ENCODE assay signal across 19 mouse cellular contexts in genomic region chr4:117330132-117330531, GRCm38 (mm10).
DNase-seq lines count a peak whose midpoint lies in the region; ATAC-seq and TF ChIP-seq lines count a peak whose summit lies in the region.
"Had no signal": no experiment of that assay in that cellular context is flagged by ENCODE, and none has a peak within 500 bp of the region (broad histone marks: within the 10 kb centered on the region; RNA-seq: fewer than 3 reads in every experiment).

No protein-coding gene starts in this region.

- H3K4me2 ChIP-seq in kidney, embryonic 14.5 days (replicated peaks; ENCODE audit: low read depth, low read length) = no peak overlapping the region
- no peak overlapping the region for H3K4me2 ChIP-seq in intestine, embryonic 14.5 days (ENCODE audit: low read length)
- H3K4me2 ChIP-seq in midbrain, embryonic 13.5 days (replicated peaks) = no peak overlapping the region
- H3K4me2 ChIP-seq in heart, embryonic 11.5 days = no peak overlapping the region
- H3K4me2 ChIP-seq: forebrain, embryonic 13.5 days; liver, embryonic 11.5 days; lung, embryonic 14.5 days had no signal

- H3K9ac ChIP-seq in kidney, embryonic 14.5 days (ENCODE audit: low read depth, low read length) = no peak overlapping the region
- H3K9ac ChIP-seq in intestine, embryonic 14.5 days (ENCODE audit: low read length) = no peak overlapping the region
- H3K9ac ChIP-seq in midbrain, embryonic 13.5 days (replicated peaks) = no peak overlapping the region
- no peak overlapping the region for H3K9ac ChIP-seq in heart, embryonic 11.5 days (ENCODE audit: low read depth, low read length)
- H3K9ac ChIP-seq: forebrain, embryonic 13.5 days; lung, embryonic 14.5 days had no signal

- no peak for TF ChIP-seq POLR2A in kidney, adult 2 months (IDR thresholded peaks at IDR 0.05; ENCODE audit: low read depth, low read length)

- H3K27me3 ChIP-seq in kidney, embryonic 14.5 days (ENCODE audit: control insufficient read depth, insufficient read depth, low read length) = peaks cover 70% of the 10 kb centered on the region
- peaks cover 18% of the 10 kb centered on the region for H3K27me3 ChIP-seq in E14TG2a.4 (ENCODE audit: insufficient read depth, low read length)
- H3K27me3 ChIP-seq in intestine, embryonic 14.5 days (replicated peaks; ENCODE audit: control insufficient read depth, insufficient read depth, low read length) = peaks cover 14% of the 10 kb centered on the region; the same call in 1 of the 2 replicates
- peaks cover 70% of the 10 kb centered on the region for H3K27me3 ChIP-seq in midbrain, embryonic 13.5 days
- peaks cover 5% of the 10 kb centered on the region for H3K27me3 ChIP-seq in heart, embryonic 11.5 days (ENCODE audit: control insufficient read depth, insufficient read depth, low read length)
- H3K27me3 ChIP-seq in kidney, adult 2 months (replicated peaks; ENCODE audit: control insufficient read depth, insufficient read depth, low read length) = no peaks in the 10 kb centered on the region
- H3K27me3 ChIP-seq: forebrain, embryonic 13.5 days had no signal

- H3K4me1 ChIP-seq in kidney, embryonic 14.5 days (ENCODE audit: control insufficient read depth, insufficient read depth, low read length) = 0 out of 2 replicates have a peak, but pooled peaks cover 10% of the 10 kb centered on the region
- peaks cover 80% of the 10 kb centered on the region for H3K4me1 ChIP-seq in E14TG2a.4 (replicated peaks; ENCODE audit: low read depth, low read length)
- H3K4me1 ChIP-seq in intestine, embryonic 14.5 days (replicated peaks; ENCODE audit: control insufficient read depth, insufficient read depth, low read length) = 0 out of 2 replicates have a peak, but pooled peaks cover 7% of the 10 kb centered on the region
- H3K4me1 ChIP-seq in midbrain, embryonic 13.5 days (replicated peaks) = peaks cover 16% of the 10 kb centered on the region
- no peaks in the 10 kb centered on the region for H3K4me1 ChIP-seq in heart, embryonic 11.5 days (ENCODE audit: control insufficient read depth, insufficient read depth, low read length)
- H3K4me1 ChIP-seq in kidney, adult 2 months (ENCODE audit: control insufficient read depth, insufficient read depth, low read length) = no peaks in the 10 kb centered on the region
- H3K4me1 ChIP-seq: forebrain, embryonic 13.5 days had no signal

- H3K9me3 ChIP-seq in kidney, embryonic 14.5 days (ENCODE audit: control insufficient read depth, low read length) = no peaks in the 10 kb centered on the region
- no peaks in the 10 kb centered on the region for H3K9me3 ChIP-seq in E14TG2a.4 (ENCODE audit: low read length)
- no peaks in the 10 kb centered on the region for H3K9me3 ChIP-seq in intestine, embryonic 14.5 days (ENCODE audit: control insufficient read depth, low read length)
- H3K9me3 ChIP-seq in midbrain, embryonic 13.5 days = no peaks in the 10 kb centered on the region
- no peaks in the 10 kb centered on the region for H3K9me3 ChIP-seq in heart, embryonic 11.5 days (replicated peaks; ENCODE audit: control insufficient read depth, low read length)
- H3K9me3 ChIP-seq: forebrain, embryonic 13.5 days; G1E; heart, embryonic 10.5 days had no signal

- no peak overlapping the region for H3K4me3 ChIP-seq in kidney, embryonic 14.5 days (ENCODE audit: low read length)
- peak overlapping the region; percentile 48 for H3K4me3 ChIP-seq in E14TG2a.4 (replicated peaks; ENCODE audit: low read length)
- no peak overlapping the region for H3K4me3 ChIP-seq in intestine, embryonic 14.5 days (ENCODE audit: low read depth, low read length)
- H3K4me3 ChIP-seq in midbrain, embryonic 13.5 days (replicated peaks) = no peak overlapping the region
- H3K4me3 ChIP-seq in heart, embryonic 11.5 days (ENCODE audit: low read depth, low read length) = no peak overlapping the region
- H3K4me3 ChIP-seq in kidney, adult 2 months (ENCODE audit: insufficient read depth, low read depth, low read length) = no peak overlapping the region
- H3K4me3 ChIP-seq: forebrain, embryonic 13.5 days; heart, embryonic 10.5 days had no signal

- no peak overlapping the region for H3K27ac ChIP-seq in kidney, embryonic 14.5 days (ENCODE audit: low read depth, low read length)
- no peak overlapping the region for H3K27ac ChIP-seq in intestine, embryonic 14.5 days (ENCODE audit: low read depth)
- no peak overlapping the region for H3K27ac ChIP-seq in midbrain, embryonic 13.5 days
- H3K27ac ChIP-seq in heart, embryonic 11.5 days (ENCODE audit: low read depth, low read length) = no peak overlapping the region
- no peak overlapping the region for H3K27ac ChIP-seq in kidney, adult 2 months (ENCODE audit: insufficient read depth, low read depth, low read length)
- H3K27ac ChIP-seq: forebrain, embryonic 13.5 days had no signal

- no peak for DNase-seq in kidney, postnatal 10 days
- DNase-seq in intestine, embryonic 14.5 days (ENCODE audit: low spot score) = no peak
- DNase-seq in kidney, adult 2 months = no peak
- DNase-seq: cerebellum, adult 9-10 months; gastrocnemius, postnatal 36 days; heart, postnatal 14 days; kidney, adult 18-20 months; kidney, postnatal 36 days; layer of hippocampus, adult 9-11 months; right cerebral cortex, adult 18-20 months had no signal

- no peaks in the 10 kb centered on the region for H3K36me3 ChIP-seq in kidney, embryonic 14.5 days (ENCODE audit: control insufficient read depth, insufficient read depth, low read length)
- H3K36me3 ChIP-seq in E14TG2a.4 (ENCODE audit: insufficient read depth, low read length) = no peaks in the 10 kb centered on the region
- no peaks in the 10 kb centered on the region for H3K36me3 ChIP-seq in intestine, embryonic 14.5 days (ENCODE audit: control insufficient read depth, insufficient read depth, low read length)
- no peaks in the 10 kb centered on the region for H3K36me3 ChIP-seq in midbrain, embryonic 13.5 days
- no peaks in the 10 kb centered on the region for H3K36me3 ChIP-seq in heart, embryonic 11.5 days (ENCODE audit: control insufficient read depth, insufficient read depth, low read length)
- no peaks in the 10 kb centered on the region for H3K36me3 ChIP-seq in kidney, adult 2 months (ENCODE audit: control insufficient read depth, insufficient read depth, low read length)
- H3K36me3 ChIP-seq: G1E; heart, embryonic 10.5 days had no signal

- TF ChIP-seq CTCF in E14TG2a.4 (conservative IDR thresholded peaks at IDR 0.05; ENCODE audit: low read length) = no peak
- TF ChIP-seq CTCF in kidney, adult 2 months (conservative IDR thresholded peaks at IDR 0.05; ENCODE audit: insufficient read depth, insufficient read length, low read depth, low read length) = no peak

- 25% methylated on average over 3 of the region's 3 CpGs for WGBS in kidney, embryonic 14.5 days
- 46% methylated on average over 3 of the region's 3 CpGs for WGBS in intestine, embryonic 14.5 days
- WGBS in midbrain, embryonic 13.5 days = 84% methylated on average over 3 of the region's 3 CpGs
- 76% methylated on average over 3 of the region's 3 CpGs for WGBS in heart, embryonic 11.5 days (ENCODE audit: insufficient replicate concordance)
- 76% methylated on average over 3 of the region's 3 CpGs for WGBS in kidney, adult 2 months

- peak; percentile 41; the same call in 1 of the 2 replicates for ATAC-seq in kidney, embryonic 14.5 days (ENCODE audit: low FRiP score, low TSS enrichment)
- ATAC-seq in intestine, embryonic 14.5 days (replicated peaks; ENCODE audit: low FRiP score, low TSS enrichment, low read depth) = 0 out of 2 replicates have a peak, but pooled peaks have one; percentile 29
- peak; percentile 58 for ATAC-seq in midbrain, embryonic 13.5 days
- no peak for ATAC-seq in heart, embryonic 11.5 days (replicated peaks; ENCODE audit: insufficient number of reproducible peaks, low FRiP score, low TSS enrichment)
- ATAC-seq: forebrain, embryonic 13.5 days had no signal
